Mouse (Mus musculus): Measurements from ENCODE around the gene Slc3a2.

Gene Slc3a2

GRCm38 (mm10) chr19:8706930-8707329 is 16.2 kb downstream of the Slc3a2 start:
- no peak for DNase-seq

DNA sequence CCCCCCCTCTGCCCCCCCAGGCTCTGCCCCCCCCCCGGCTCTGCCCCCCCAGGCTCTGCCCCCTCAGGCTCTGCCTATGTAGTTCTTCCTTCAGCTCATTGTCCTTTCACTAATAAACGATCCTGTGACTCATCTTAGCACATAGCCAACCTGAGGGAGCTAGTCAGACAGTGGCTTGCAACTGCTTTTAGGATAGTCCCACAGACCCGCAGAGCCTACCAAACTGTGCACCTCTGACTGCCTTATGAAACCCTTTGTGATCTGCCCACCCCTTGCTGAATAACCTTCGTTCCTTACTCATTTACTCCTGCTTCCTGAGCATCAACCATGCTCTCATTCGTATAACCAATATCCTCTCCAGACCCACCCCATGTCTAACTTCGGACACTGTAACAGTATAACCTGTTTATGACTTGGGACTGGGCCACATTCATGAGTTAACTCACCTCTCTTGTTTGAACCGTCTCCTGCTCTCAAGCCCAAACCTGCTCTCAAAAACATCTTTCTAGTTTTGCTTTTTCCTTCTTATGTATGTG is 17.0 kb downstream of the Slc3a2 start:
- no peak for DNase-seq

- DNase-seq: no peak
Measured at GRCm38 (mm10) chr19:8705026-8705708, 18.0 kb downstream of the Slc3a2 start.

DNA sequence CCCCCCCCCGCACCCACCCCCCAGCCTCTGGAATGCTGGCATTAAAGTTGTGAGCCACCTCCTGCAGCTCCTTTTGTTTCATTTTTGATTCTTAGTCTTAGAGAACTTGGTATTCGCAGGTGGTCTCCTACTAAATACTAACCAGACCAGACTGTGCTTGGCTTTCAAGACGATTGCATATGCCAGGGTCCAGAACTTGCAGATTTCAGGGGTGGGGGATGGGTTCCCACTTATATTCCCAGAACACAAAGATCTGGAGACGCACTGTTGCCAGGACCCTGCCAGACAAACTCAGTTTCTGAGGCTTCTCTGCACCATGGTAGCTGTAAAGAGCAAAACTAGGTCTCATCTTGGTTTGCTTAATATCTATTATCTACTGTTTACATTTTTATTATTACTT is 19.6 kb downstream of the Slc3a2 start:
- DNase-seq: no peak

- DNase-seq: no peak
Measured at GRCm38 (mm10) chr19:8702458-8702857, 20.7 kb downstream of the Slc3a2 start.

DNA sequence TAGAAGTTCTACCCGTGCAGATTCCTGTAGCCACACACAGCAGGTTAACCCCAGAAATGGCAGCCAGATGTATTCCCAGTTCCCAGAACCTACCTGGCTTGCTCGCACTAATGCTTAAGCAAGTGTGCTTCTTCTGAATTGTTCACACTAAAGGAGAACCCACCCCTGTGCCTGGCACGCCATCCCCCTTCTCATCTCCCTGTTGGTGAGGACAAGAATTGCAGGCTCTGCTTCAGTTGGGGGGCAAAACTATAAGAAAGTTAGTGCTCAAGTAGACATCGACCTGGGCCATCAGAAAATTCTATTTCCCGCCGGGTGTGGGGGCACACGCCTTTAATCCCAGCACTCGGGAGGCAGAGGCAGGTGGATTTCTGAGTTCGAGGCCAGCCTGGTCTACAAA is 23.5 kb downstream of the Slc3a2 start:
- DNase-seq: no peak

DNA sequence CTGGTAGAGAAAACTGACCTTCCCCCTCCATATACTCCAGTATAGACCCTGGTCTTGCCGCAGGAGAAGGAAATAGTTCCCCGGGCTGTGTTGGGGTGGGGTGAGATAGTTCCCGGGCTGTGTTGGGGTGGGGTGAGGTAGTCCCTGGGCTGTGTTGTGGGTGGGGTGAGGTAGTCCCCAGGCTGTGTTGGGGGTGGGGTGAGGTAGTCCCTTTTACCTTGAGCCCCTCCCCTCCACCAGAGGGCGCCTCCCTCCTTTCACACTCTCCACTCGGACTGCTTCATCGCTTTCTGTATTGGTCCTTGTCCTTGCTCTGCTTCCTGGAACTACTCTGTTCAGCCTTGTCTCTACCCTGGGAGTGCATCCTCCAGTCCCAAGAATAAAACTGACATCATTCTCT is 27.8 kb downstream of the Slc3a2 start:
- DNase-seq: no peak

- DNase-seq: no peak
Measured at GRCm38 (mm10) chr19:8692740-8693139, 30.4 kb downstream of the Slc3a2 start.

GRCm38 (mm10) chr19:8691871-8692539 is 31.2 kb downstream of the Slc3a2 start:
- no peak for DNase-seq

DNA sequence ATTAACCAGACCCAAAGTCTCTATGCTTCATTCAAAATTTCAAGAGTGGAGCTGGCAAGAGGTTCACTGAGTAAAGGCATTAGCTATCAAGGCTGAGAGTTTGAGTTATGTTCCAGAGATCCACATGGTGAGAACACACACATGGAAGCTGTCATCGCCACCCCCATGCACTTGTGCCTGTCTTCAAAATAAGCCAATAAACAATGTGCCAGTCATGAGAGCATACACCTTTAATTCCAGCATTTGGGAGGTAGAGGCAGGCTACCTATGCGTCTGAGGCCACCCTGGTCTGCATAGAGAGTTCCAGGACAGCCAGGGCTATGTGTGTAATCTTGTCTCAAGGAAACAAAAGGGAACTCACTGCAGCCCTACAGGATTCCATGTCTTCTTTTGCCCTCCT is 39.5 kb downstream of the Slc3a2 start:
- DNase-seq: no peak

- DNase-seq: peak; percentile 90
Measured at GRCm38 (mm10) chr19:8682996-8683395, 40.2 kb downstream of the Slc3a2 start.

DNA sequence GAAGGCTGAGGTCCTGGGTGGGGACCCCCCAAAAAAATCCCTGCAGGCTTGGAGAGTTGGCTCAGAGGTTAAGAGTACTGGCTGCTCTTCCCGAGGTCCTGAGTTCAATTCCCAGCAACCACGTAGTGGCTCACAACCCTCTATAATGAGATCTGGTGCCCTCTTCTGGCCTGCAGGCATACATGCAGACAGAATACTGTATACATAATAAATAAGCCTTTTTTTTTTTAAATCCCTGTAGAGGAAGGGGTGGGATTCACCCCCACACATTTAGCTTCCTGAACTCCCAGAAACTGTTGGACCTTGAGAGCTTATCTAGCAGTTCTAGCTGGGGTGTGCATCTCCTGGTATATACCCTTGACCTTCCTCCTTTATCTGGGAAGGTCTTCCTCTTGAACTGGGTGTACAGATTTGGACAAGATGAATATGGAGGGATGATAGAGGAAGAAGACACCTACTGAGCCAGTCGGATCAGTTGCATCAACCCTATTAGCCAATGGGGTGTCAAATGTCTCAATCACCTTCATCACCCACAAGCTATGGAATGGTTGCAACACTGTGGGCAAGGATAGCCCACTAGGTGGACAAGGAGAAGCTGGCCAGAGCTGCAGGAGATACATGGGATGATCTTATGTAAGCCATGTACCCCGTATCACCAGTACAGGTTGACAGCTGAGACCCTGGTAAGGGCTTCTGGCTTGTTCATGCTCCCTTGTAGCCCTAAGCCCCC is 41.4 kb downstream of the Slc3a2 start:
- no peak for DNase-seq

GRCm38 (mm10) chr19:8679031-8679779 is 44.0 kb downstream of the Slc3a2 start:
- no peak for DNase-seq

GRCm38 (mm10) chr19:8673336-8674063 is 49.7 kb downstream of the Slc3a2 start:
- no peak for DNase-seq

- DNase-seq: no peak
Measured at GRCm38 (mm10) chr19:8672859-8673258, 50.3 kb downstream of the Slc3a2 start.

DNA sequence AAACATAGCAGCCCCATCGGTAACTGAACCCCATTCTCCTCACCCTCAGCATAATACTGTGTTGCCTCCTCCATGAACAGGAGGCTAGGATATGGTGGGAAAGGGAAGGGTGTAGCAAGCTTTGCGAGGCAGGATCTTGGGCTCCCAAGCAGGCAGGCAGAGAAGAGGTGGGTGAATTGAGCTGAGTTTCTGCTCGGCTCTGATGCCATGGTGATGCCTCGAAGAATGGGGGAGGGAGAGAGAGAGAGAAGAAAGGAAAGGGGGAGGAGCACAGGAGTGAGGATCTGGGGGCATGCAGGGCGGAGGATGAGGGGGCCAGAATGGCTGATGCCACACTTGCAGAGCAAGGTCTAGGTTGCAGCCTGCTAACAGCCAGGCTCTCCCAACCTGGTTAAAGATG is 57.4 kb downstream of the Slc3a2 start:
- DNase-seq: no peak

DNA sequence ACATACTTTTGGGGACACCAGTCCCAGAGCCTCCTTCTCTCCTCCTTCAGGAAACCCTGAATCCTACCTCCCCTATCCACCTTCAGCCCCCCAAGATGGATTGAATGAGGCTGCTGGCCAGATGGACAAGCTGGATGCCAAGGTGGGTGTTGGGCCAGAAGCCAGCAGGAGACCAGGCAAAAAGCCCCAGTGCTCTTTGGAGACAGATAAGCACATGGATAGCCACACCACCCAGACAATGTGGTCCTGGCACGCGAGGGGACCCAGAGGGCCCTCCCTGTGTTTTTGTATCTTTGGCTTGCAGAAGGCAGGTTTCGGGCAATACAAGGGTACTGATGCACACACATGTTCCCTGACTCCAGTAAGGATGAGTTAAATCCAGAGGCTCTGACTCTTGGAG is 58.3 kb downstream of the Slc3a2 start:
- DNase-seq: no peak

DNA sequence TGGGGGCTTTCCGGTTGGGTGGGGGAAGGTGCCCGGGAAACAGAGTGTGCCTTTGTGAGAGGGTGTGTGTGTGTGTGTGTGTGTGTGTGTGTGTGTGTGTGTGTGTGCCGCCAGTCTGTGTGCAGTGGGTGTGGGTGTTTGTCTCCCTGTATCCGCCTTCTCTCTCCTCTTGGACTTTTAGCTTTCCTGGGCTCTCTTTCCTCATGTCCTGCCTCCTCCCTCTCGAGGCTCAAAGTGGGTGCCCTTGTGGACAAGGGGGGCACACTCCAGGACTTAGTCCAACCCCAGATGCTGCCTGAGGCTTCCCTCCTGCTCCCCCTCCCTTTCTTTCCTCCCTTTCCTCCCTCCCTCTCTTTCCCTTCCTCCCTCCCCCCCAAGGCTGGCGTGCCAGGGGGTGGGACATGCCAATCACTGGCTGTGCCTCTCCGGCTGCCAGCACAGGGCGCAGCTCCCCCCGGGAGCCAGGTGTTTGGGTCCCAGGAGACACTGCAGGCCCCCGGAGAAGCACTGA is 59.2 kb downstream of the Slc3a2 start:
- DNase-seq: no peak

GRCm38 (mm10) chr19:8663360-8663839 is 59.8 kb downstream of the Slc3a2 start, which contains the start of gene Chrm1:
Chrm1 (plus strand) TSS chr19:8663789.
- no peak for DNase-seq

DNA sequence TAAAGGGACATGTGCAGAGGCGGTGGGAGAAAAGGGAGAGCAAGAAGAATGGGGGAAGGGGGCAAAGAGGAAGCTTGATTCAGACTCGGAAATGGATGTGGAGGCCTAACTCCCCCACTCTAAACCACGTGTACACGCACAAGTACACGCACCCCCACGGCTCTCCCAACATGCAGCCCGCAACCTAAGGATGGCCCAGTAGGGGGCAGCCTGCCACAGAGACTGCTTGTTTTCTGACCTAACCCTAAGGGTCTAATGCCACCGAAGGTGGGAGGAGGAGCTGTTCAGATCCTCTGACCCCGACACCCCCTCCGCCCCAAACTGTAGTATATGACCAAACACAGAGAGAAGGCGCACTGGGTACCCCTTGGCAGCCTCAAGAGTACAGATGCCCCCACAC is 60.8 kb downstream of the Slc3a2 start:
- peak; percentile 84 for DNase-seq

- peak; percentile 74 for DNase-seq
Measured at GRCm38 (mm10) chr19:8661821-8662307, 61.3 kb downstream of the Slc3a2 start.
